Mouse (Mus musculus) forebrain, embryonic 12.5 days (tissue): ENCODE measurements at regions not wholly inside any gene's neighbourhood (a gene's known extent, or its start where the extent isn't known, plus 50 kb on each side); places are given as distances from the start of the nearest gene placed in this dataset.
A peak's percentile ranks its signal among the peaks of the same experiment; 100 is the strongest.

Experiments
- ATAC-seq: fragments of 200-750 bp; cut with Nextera tagmentation; 2 replicates; pipeline ENCODE4 v1.8.0; 2017; ENCODE audit warnings: moderate TSS enrichment; ENCODE audit not compliant: low FRiP score
- H3K27ac ChIP-seq: fragments of 300-500 bp; sonication (generic); 2 replicates; pipeline ENCODE4 v1.5.1; 2016; ENCODE audit warnings: mild to moderate bottlenecking
- H3K27me3 ChIP-seq: fragments of 300-500 bp; sonication (generic); 2 replicates; pipeline ENCODE4 v1.6.1; 2016; ENCODE audit warnings: mild to moderate bottlenecking
- H3K36me3 ChIP-seq: fragments of 300-500 bp; sonication (generic); replicated peaks from 2 replicates; pipeline ENCODE4 v1.6.1; 2016; ENCODE audit warnings: mild to moderate bottlenecking
- H3K4me1 ChIP-seq: fragments of 300-500 bp; sonication (generic); 2 replicates; pipeline ENCODE4 v1.6.1; 2016
- H3K4me2 ChIP-seq: fragments of 300-500 bp; sonication (generic); 2 replicates; pipeline ENCODE4 v1.6.1; 2016; ENCODE audit warnings: mild to moderate bottlenecking, moderate library complexity
- H3K4me3 ChIP-seq: fragments of 300-500 bp; sonication (generic); replicated peaks from 2 replicates; pipeline ENCODE4 v1.5.1; 2016; ENCODE audit warnings: mild to moderate bottlenecking
- H3K9ac ChIP-seq: fragments of 300-500 bp; sonication (generic); 2 replicates; pipeline ENCODE4 v1.6.1; 2016; ENCODE audit warnings: mild to moderate bottlenecking
- H3K9me3 ChIP-seq: fragments of 300-500 bp; sonication (generic); 2 replicates; pipeline ENCODE4 v1.6.1; 2016
- WGBS: fragments of 180-500 bp; shearing (Covaris S2); methylation state at CpG from one replicate; pipeline ENCODE4 v1.1.7; 2016; 5-methylcytosine and 5-hydroxymethylcytosine counted together

DNA sequence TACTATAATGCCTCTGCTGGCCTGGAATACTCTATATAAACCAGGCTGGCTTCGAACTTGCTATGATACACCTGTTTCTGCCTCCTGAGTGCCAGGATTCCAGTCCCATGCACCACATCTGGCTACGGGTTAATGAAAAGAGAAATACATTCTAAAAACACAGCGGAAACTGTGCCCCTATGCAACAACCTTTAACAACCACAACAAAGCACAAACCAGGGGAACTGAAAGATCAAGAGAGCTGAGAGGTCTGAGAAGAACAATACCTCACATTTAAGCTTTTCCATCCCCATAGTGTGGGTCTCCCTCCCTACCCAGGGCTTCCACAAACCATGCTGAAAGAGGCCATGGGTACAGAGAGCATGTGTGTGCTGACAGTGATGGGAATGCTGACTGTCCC, 501.0 kb upstream of the Kif2a start:
- H3K36me3 ChIP-seq: no peaks in the 10 kb centered on the region
- H3K9ac ChIP-seq: no peak overlapping the region
- no peak overlapping the region for H3K4me3 ChIP-seq
- ATAC-seq: no peak
- no peaks in the 10 kb centered on the region for H3K27me3 ChIP-seq
- H3K27ac ChIP-seq: no peak overlapping the region
- no peaks in the 10 kb centered on the region for H3K9me3 ChIP-seq
- no peak overlapping the region for H3K4me2 ChIP-seq
- H3K4me1 ChIP-seq: no peaks in the 10 kb centered on the region
- 83% methylated on average over 3 of the region's 3 CpGs for WGBS

DNA sequence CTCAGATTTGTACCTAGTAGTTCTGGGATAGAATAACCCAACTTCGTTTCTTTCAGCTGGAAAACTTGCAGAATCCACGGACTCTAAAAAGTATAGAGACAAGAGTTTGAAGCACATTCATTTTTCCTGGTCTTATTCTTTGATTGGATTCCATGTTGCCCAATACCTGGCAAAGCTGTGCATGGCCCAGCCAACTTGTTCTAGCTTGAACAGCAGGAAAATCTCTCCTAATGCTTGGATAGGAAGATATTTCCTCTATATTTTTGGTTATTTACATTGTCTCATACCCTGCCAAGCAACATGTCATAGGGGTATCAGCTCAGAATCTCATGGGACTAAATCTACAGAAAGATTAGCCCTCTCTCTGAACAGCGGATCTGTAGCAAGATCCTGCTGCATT, 492.3 kb upstream of the Kif2a start:
- no peak overlapping the region for H3K9ac ChIP-seq

DNA sequence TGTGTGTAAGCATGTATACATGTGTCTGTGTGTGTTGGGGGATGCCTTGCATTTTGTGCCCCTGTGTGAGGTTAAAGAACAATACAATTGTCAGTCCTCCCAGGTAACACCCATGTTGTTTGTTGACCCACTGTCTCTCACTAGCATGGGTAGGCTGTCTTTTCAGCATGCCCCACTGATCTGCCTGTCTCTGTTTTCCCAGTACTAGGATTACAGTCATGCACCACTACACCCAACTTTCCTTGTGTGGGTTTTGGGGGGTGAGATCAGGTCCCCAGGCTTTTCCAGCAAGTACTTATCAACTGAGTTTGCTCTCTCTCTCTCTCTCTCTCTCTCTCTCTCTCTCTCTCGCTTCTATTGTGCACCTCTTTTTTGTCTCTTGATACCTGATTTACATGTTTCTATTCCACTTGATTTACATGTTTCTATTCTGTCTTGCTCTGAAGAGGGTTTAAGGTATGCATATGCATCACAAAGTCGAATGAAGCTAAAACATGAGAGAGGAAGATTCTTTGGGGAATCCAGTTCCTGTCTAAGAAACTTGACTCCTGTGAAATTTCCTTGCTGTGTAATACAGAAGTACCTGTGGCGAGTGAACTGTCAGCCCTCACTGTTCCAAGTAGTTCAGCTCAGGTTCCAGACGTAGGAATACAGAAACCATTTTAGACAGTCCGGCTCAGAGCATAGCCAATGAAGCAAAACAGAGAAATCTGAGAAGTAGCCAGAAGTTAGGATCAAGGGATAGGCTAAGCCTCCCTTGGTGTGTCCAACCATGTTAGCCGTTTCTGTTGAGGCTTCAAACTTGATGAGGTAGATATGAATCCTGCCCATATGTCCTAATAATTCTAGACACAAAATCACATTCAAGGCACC, 491.6 kb upstream of the Kif2a start:
- no peak overlapping the region for H3K9ac ChIP-seq
- H3K4me2 ChIP-seq: no peak overlapping the region
- H3K27ac ChIP-seq: no peak overlapping the region
- no peaks in the 10 kb centered on the region for H3K36me3 ChIP-seq
- no peak overlapping the region for H3K4me3 ChIP-seq
- 74% methylated on average over 6 of the region's 6 CpGs for WGBS
- ATAC-seq: no peak
- no peaks in the 10 kb centered on the region for H3K4me1 ChIP-seq
- H3K27me3 ChIP-seq: no peaks in the 10 kb centered on the region
- no peaks in the 10 kb centered on the region for H3K9me3 ChIP-seq

More for the DNA sequence above, 492.3 kb upstream of the Kif2a start:
- Histone ChIP-seq H3K27me3 (no peaks in the 10 kb centered on the region), H3K9me3 (no peaks in the 10 kb centered on the region), H3K36me3 (no peaks in the 10 kb centered on the region), H3K4me1 (no peaks in the 10 kb centered on the region), H3K27ac (no peak overlapping the region), H3K4me3 (no peak overlapping the region), H3K4me2 (no peak overlapping the region)
- no peak for ATAC-seq
- 88% methylated on average over 3 of the region's 3 CpGs for WGBS

DNA sequence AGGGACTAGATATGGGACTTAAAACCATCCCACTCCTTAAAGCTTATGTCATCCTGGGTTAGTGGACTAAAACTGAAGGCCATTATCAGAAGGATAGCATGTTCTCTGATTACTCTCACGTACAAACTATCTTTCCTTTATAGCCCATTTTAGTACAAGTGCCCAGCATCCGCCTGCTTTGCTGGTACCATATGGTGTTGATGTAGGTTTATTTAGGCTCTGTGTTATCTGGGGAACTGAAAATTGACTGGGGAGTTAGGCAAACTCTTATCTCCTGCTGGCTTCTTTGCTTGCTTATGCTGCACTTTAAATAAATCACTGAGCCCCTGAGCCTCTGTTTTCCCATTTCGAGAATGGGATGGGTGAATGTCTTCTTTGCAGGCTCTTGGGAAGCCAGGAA, 485.4 kb upstream of the Kif2a start:
- Histone ChIP-seq H3K4me2 (no peak overlapping the region), H3K9me3 (no peaks in the 10 kb centered on the region), H3K4me1 (peaks cover 7% of the 10 kb centered on the region; the same call in 1 of the 2 replicates), H3K36me3 (no peaks in the 10 kb centered on the region), H3K4me3 (no peak overlapping the region), H3K27me3 (0 out of 2 replicates have a peak, but pooled peaks cover 6% of the 10 kb centered on the region), H3K9ac (no peak overlapping the region), H3K27ac (no peak overlapping the region)
- no peak for ATAC-seq
- 89% methylated on average over 3 of the region's 3 CpGs for WGBS

DNA sequence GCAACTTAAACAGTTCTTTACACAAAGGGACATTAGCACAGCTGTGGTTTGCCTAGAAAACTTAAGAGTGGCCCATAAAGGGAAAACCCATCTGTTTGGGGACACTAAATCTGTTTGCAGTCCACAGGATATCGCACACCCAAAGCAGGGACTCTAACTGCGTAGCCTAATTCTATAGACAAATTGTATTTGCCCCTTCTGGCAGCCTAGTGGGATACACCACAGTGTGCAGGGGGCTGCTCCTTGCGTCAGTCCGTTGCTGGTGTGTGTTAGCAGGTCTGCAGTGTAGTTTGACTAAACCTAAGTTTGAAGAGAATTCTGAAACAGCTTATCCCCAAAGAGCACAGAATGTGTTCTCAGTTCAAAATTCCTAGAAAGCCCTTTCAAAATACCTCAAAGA, 484.9 kb upstream of the Kif2a start:
- no peak overlapping the region for H3K4me2 ChIP-seq
- no peak overlapping the region for H3K27ac ChIP-seq
- 83% methylated on average over 4 of the region's 4 CpGs for WGBS
- no peaks in the 10 kb centered on the region for H3K9me3 ChIP-seq
- ATAC-seq: no peak
- peaks cover 12% of the 10 kb centered on the region; the same call in 1 of the 2 replicates for H3K4me1 ChIP-seq
- H3K4me3 ChIP-seq: no peak overlapping the region
- H3K9ac ChIP-seq: no peak overlapping the region
- H3K36me3 ChIP-seq: no peaks in the 10 kb centered on the region
- 0 out of 2 replicates have a peak, but pooled peaks cover 6% of the 10 kb centered on the region for H3K27me3 ChIP-seq

DNA sequence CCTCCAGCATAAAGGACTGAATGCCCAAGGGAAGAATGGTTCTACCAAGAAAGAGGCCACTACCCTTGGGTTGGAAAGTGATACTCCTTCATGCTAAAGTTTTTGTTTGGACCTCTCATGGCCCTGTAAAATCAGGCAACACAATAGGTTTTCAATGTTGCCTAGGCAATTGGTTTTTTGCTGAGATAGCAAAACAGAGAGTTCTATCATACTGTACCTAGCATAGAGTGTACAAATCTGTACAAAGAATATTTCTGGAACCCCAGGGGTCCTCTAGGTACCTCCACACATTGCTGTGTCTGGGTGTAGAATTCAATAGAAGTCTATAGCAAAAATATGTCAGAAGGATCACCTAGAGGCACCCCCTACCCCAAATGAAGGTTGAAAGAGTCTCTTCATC, 483.4 kb upstream of the Kif2a start:
- H3K27ac ChIP-seq: no peak overlapping the region
- 0 out of 2 replicates have a peak, but pooled peaks cover 6% of the 10 kb centered on the region for H3K27me3 ChIP-seq
- H3K4me2 ChIP-seq: no peak overlapping the region
- no peaks in the 10 kb centered on the region for H3K36me3 ChIP-seq
- no peak overlapping the region for H3K4me3 ChIP-seq
- no peaks in the 10 kb centered on the region for H3K9me3 ChIP-seq
- peaks cover 21% of the 10 kb centered on the region; the same call in 1 of the 2 replicates for H3K4me1 ChIP-seq
- ATAC-seq: no peak
- H3K9ac ChIP-seq: no peak overlapping the region

DNA sequence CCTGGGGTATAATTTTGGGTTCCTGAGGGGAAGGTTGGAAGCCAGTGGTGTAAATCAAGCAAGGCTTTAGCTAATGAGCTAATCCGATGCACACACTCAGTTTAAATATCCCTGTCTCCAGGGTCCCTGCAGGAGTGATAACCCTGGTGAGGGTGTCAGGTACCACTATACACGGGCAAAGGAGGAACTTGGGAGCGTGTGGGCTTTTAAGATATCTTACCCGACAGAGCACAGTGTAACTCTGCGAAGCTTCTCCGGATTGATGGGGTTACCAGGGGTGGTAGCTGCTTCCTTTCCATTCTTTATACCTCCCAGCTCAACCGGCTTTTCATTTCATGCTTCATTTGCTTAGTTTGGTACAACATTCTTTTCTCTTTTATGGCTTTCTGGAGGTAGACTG, 480.3 kb upstream of the Kif2a start:
- Histone ChIP-seq H3K36me3 (no peaks in the 10 kb centered on the region), H3K9me3 (no peaks in the 10 kb centered on the region), H3K4me1 (peaks cover 21% of the 10 kb centered on the region; the same call in 1 of the 2 replicates), H3K4me2 (no peak overlapping the region), H3K9ac (no peak overlapping the region), H3K4me3 (no peak overlapping the region), H3K27me3 (0 out of 2 replicates have a peak, but pooled peaks cover 6% of the 10 kb centered on the region), H3K27ac (no peak overlapping the region)
- no peak for ATAC-seq
- WGBS: 24% methylated on average over 7 of the region's 7 CpGs

DNA sequence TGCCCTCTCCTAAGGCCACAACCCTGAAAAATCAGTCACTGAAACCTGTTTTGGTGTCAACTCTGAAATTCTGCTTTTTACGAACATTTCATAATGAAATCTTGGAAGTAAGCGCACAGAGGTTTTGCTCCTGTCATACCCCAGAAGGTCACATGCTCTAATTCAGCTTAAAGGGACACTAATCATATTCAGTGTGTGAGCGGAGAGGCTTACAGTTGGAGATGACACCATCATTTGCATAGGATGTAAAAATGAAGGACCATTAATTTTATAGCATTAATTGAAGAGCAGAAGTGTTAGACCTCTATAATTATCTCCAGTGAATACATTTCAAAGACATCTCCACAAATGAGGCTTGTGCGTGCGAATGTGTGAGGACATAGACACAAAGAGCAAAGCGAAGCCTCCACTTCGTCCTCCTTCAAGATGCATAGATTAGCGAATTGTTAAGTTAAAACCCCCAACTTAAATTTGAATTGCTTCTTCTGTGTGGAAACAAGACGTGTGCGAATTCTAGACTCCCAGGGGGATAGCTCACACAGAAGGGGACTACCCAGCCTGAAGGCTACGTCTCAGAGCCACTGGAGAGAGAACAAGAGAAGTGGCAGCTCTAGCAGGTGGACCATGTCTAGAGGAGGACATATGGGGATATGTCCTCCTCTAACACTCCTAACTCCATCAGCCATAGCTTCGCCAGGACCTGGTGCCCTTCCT, 479.0 kb upstream of the Kif2a start:
- H3K36me3 ChIP-seq: no peaks in the 10 kb centered on the region
- H3K27ac ChIP-seq: no peak overlapping the region
- H3K9ac ChIP-seq: no peak overlapping the region
- H3K4me1 ChIP-seq: peaks cover 21% of the 10 kb centered on the region
- WGBS: 56% methylated on average over 12 of the region's 12 CpGs
- H3K9me3 ChIP-seq: no peaks in the 10 kb centered on the region
- H3K4me3 ChIP-seq: no peak overlapping the region
- H3K27me3 ChIP-seq: 0 out of 2 replicates have a peak, but pooled peaks cover 6% of the 10 kb centered on the region
- peak; percentile 30; the same call in 1 of the 2 replicates for ATAC-seq
- H3K4me2 ChIP-seq: no peak overlapping the region

DNA sequence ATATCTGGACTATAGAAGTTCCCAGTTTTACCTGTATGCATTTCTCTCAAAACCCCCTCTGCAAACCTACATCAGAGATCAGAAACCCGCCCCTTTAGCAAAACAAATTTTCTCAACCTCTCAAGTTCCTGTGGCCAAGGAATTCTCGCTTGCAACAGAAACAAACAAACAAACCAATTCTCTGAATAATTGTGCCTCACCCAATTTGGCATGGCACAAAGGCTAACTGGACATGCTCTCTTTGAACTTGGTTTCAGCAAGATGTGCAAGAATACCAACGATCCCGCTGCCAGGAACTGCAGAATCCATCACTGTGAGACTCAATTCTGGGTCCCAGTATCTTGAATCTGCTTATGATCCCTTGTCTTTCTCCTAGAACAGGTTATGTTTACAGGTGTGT, 477.4 kb upstream of the Kif2a start:
- H3K4me2 ChIP-seq: no peak overlapping the region
- H3K4me3 ChIP-seq: no peak overlapping the region
- H3K9ac ChIP-seq: no peak overlapping the region
- WGBS: 86% methylated on average over 4 of the region's 4 CpGs
- no peaks in the 10 kb centered on the region for H3K9me3 ChIP-seq
- ATAC-seq: no peak
- H3K4me1 ChIP-seq: peaks cover 25% of the 10 kb centered on the region
- H3K36me3 ChIP-seq: no peaks in the 10 kb centered on the region
- H3K27me3 ChIP-seq: 0 out of 2 replicates have a peak, but pooled peaks cover 6% of the 10 kb centered on the region
- H3K27ac ChIP-seq: no peak overlapping the region

DNA sequence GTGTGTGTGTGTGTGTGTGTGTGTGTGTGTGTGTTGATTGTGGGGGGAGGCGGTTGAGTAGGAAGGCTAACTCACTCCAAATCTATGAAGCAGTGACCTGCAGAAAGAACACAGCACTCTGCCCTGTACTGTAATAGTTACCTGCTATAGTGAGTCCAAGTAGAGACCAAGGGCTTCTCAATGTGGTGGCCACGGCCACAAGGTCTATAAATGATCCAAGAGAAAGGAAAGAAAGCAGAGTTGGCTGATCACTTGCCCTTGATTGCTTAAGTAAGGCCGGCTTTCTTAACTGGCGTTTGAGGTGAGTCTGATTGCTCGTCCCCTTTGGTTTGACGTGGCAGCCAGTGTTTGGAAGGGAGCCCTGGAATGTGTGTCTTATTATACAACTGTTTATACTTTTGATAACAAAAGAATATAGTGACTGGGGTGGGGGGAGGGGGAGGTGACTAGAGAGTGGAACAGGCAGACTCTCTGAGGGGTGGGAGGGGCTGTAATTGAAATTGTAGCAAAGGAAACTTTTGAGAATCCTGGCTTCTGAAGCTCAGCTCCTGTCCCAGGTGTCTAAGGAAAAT, 473.3 kb upstream of the Kif2a start:
- Histone ChIP-seq H3K27me3 (no peaks in the 10 kb centered on the region), H3K36me3 (no peaks in the 10 kb centered on the region), H3K4me1 (peaks cover 9% of the 10 kb centered on the region), H3K9ac (no peak overlapping the region), H3K4me3 (no peak overlapping the region), H3K27ac (no peak overlapping the region), H3K9me3 (no peaks in the 10 kb centered on the region), H3K4me2 (no peak overlapping the region)
- WGBS: 43% methylated on average over 6 of the region's 6 CpGs
- ATAC-seq: no peak

DNA sequence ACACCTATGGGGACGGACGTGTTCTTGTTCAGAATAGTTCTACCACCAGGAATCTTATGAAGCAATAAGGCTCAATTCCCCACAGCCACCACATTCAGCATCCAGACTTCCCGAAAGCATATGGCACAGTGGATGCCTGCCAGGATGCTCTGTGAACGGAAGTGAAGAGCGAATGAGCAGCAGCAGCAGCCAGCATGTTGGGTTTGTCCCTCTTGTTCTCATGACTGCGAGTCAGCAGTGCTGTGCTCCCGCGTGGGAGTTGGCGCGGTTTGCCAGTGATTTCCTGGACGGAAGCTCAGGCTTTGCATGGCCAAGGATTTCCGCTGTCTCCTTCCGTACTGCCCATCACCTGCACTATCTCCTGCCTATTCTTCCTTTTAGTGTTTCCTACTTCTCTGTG, 471.8 kb upstream of the Kif2a start:
- H3K9ac ChIP-seq: no peak overlapping the region
- no peaks in the 10 kb centered on the region for H3K9me3 ChIP-seq
- H3K4me2 ChIP-seq: no peak overlapping the region
- peaks cover 9% of the 10 kb centered on the region for H3K4me1 ChIP-seq
- H3K4me3 ChIP-seq: no peak overlapping the region
- WGBS: 84% methylated on average over 13 of the region's 13 CpGs
- ATAC-seq: no peak
- H3K36me3 ChIP-seq: no peaks in the 10 kb centered on the region
- H3K27ac ChIP-seq: no peak overlapping the region
- H3K27me3 ChIP-seq: no peaks in the 10 kb centered on the region

DNA sequence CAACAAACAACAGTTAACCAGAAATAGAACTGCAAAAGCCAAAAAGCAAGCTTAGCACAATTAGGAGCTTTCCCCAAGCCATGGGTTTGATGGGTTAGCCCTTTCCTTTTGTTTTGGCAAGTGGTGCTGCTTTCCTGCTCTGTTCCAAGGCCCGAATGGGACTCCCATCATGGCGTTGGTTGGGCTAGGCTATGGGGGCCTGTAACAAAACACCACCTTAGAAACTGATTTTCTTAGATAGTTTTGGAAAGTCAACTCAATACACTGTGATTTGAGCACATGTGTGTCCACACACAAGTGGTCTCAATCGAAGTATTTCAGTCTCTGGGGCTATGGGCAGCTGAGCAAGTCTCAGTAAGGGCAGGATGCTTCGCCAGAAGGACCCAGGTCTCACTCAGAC, 470.5 kb upstream of the Kif2a start:
- Histone ChIP-seq H3K36me3 (no peaks in the 10 kb centered on the region), H3K27me3 (no peaks in the 10 kb centered on the region), H3K4me3 (no peak overlapping the region), H3K9ac (no peak overlapping the region), H3K4me2 (no peak overlapping the region), H3K9me3 (no peaks in the 10 kb centered on the region), H3K4me1 (peaks cover 9% of the 10 kb centered on the region), H3K27ac (no peak overlapping the region)
- 83% methylated on average over 4 of the region's 4 CpGs for WGBS
- no peak for ATAC-seq
